Mouse (Mus musculus) erythroblast, embryonic 14.5 days (primary cell): ENCODE data around the gene Eif4a2. TPM values are rescaled to one million over a fixed set of nuclear protein-coding genes. Genes with fewer than 3 reads are reported as not detected.
"Not testable (repeated sequence)": the region's sequence is repeated elsewhere in the genome, so short reads cannot be mapped to it uniquely, and the experiment has no call there.

Source experiments
- H3K27me3 ChIP-seq: 2 replicates; pipeline ENCODE4 v1.6.1; 2012; ENCODE audit warnings: inconsistent platforms; ENCODE audit not compliant: control insufficient read depth
- H3K36me3 ChIP-seq: 2 replicates; pipeline ENCODE4 v1.6.1; 2012; ENCODE audit warnings: mild to moderate bottlenecking, inconsistent platforms; ENCODE audit not compliant: control insufficient read depth
- H3K4me1 ChIP-seq: 2 replicates; pipeline ENCODE4 v1.6.1; 2012; ENCODE audit warnings: inconsistent platforms; ENCODE audit not compliant: control insufficient read depth
- H3K4me3 ChIP-seq: replicated peaks from 2 replicates; pipeline ENCODE3; 2012; ENCODE audit warnings: moderate library complexity, mild to moderate bottlenecking, inconsistent platforms
- H3K9me3 ChIP-seq: 2 replicates; pipeline ENCODE4 v1.6.1; 2012; ENCODE audit warnings: low read length, inconsistent platforms, mixed read lengths; ENCODE audit not compliant: control insufficient read depth
- GATA1 ChIP-seq: IDR thresholded peaks from 2 replicates; pipeline ENCODE4 v1.6.1; 2012; ENCODE audit warnings: low read length, inconsistent platforms, mixed read lengths
- TAL1 ChIP-seq: IDR thresholded peaks from 3 replicates; pipeline ENCODE4 v1.6.1; 2012; ENCODE audit warnings: low read length, inconsistent platforms, mixed read lengths
- polyA plus RNA-seq: library from polyadenylated mRNA; stranded (reverse); fragments of >175 nt; gene quantifications from 2 replicates; pipeline ENCODE4 v1.2.3, GENCODE M21; 2012

Eif4a2 gene
- polyA plus RNA-seq, 1 experiment, result 0.41 TPM

DNA sequence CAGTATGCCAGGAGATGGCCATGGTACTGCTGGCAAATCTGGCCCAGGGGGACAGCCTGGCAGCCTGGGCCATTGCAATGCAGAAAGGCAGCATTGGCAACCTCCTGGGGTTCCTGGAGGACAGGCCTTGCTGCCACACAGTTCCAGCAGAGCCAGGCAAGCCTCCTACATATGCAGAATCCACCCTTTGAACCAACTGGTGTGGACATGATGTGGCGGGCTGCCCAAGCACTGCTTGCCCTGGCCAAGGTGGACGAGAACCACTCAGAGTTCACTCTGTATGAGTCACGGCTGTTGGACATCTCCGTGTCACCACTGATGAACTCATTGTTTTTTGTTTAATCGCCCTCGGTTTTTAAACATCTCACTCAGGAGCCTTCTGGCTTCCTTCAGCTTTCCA, 13.1 kb upstream of the Eif4a2 start:
- no peaks in the 10 kb centered on the region for H3K9me3 ChIP-seq
- H3K27me3 ChIP-seq, result peaks cover under 1% of the 10 kb centered on the region; the same call in 1 of the 2 replicates
- H3K36me3 ChIP-seq, result no peaks in the 10 kb centered on the region
- no peaks in the 10 kb centered on the region for H3K4me1 ChIP-seq
- TF ChIP-seq TAL1 (no peak), GATA1 (no peak)
- no peak overlapping the region for H3K4me3 ChIP-seq

- H3K4me3 ChIP-seq, H3K9me3 ChIP-seq, H3K4me1 ChIP-seq, H3K36me3 ChIP-seq: not testable (repeated sequence)
- H3K27me3 ChIP-seq, result peaks cover 15% of the 10 kb centered on the region
Observed at GRCm38 (mm10) chr16:23095581-23095980, 11.7 kb upstream of the Eif4a2 start.

DNA sequence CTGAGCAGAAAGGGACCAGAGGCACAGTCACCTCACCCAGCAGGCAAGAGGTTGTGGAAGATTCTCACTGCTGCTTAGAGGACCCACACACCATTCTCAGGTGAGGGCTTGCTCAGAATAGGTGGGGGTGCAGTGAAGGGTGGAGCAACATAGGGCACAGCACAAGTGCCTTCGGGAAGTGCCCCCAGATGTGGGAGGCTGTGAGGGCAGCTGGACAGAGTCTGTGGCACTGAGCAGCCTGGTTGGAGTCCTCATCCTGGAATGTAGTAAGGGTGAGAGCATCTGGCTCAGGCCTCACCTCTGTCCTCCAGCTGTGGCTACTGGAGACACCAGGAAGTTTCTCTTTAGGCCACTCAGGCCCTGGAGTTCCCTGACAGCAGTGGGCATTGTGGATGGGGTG, 10.4 kb upstream of the Eif4a2 start:
- not testable (repeated sequence) for H3K4me3 ChIP-seq, H3K9me3 ChIP-seq, H3K4me1 ChIP-seq, H3K36me3 ChIP-seq
- peaks cover 17% of the 10 kb centered on the region for H3K27me3 ChIP-seq

GRCm38 (mm10) chr16:23097290-23098104, 9.7 kb upstream of the Eif4a2 start:
- H3K9me3 ChIP-seq, H3K4me3 ChIP-seq, H3K36me3 ChIP-seq, H3K4me1 ChIP-seq: not testable (repeated sequence)
- peaks cover 17% of the 10 kb centered on the region for H3K27me3 ChIP-seq

DNA sequence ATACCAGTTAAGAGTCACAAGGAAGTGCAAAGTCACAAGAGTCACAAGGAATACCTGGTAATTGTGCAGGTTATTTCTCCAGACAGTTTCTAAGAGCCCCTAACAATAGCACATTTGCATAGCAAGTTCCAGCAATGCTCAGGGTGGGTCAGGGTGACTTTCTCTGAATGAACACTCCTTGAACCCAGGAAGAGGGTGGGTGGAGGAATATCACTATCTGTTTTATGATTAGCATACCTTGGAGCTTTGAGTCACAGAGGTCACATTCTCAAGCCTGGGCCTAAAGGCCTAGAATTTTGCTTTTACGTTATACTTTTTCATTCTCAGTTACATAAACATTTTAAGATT, 9.2 kb upstream of the Eif4a2 start:
- H3K4me3 ChIP-seq, H3K36me3 ChIP-seq, H3K9me3 ChIP-seq: not testable (repeated sequence)
- H3K27me3 ChIP-seq, result peaks cover 17% of the 10 kb centered on the region
- peaks cover 16% of the 10 kb centered on the region for H3K4me1 ChIP-seq

GRCm38 (mm10) chr16:23099632-23100031, 7.6 kb upstream of the Eif4a2 start:
- Histone ChIP-seq H3K27me3 (peaks cover 17% of the 10 kb centered on the region), H3K4me1 (peaks cover 18% of the 10 kb centered on the region), H3K9me3 (no peaks in the 10 kb centered on the region), H3K36me3 (no peaks in the 10 kb centered on the region), H3K4me3 (no peak overlapping the region)
- TF ChIP-seq GATA1 (no peak), TAL1 (no peak)

DNA sequence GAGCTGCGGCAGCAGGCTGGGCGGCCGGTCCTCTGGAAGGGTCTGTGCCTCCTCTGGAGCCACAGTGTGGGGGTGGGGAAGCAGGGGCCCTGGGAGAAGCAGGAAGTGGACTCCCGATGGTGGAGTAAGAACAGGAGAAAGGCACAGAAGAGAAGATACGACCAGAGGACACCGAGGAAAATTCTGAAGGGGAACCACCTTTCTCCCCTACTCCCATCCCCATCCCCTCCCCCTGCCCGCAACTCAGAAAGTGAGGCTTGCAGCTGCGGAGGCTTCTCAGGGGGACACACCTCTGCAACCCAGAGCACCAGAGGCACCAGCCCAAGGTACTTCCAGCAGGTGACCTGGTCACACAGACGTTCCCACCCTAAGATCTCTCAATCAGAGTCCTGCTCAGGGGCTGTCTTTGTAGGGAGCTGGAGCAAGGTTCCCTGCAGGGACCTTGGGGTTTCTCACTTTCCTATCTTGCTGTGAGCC, 7.1 kb upstream of the Eif4a2 start:
- H3K4me3 ChIP-seq, result no peak overlapping the region
- no peaks in the 10 kb centered on the region for H3K36me3 ChIP-seq
- peaks cover 18% of the 10 kb centered on the region for H3K4me1 ChIP-seq
- H3K27me3 ChIP-seq, result peaks cover 17% of the 10 kb centered on the region
- no peak for TF ChIP-seq TAL1
- no peak for TF ChIP-seq GATA1
- H3K9me3 ChIP-seq, result no peaks in the 10 kb centered on the region

- Histone ChIP-seq H3K4me1 (peaks cover 18% of the 10 kb centered on the region), H3K36me3 (no peaks in the 10 kb centered on the region), H3K27me3 (peaks cover 17% of the 10 kb centered on the region), H3K4me3 (no peak overlapping the region), H3K9me3 (no peaks in the 10 kb centered on the region)
- TF ChIP-seq TAL1, result no peak
- no peak for TF ChIP-seq GATA1
Observed at GRCm38 (mm10) chr16:23100613-23101012, 6.6 kb upstream of the Eif4a2 start.

GRCm38 (mm10) chr16:23102340-23103037, 4.8 kb upstream of the Eif4a2 start:
- Histone ChIP-seq H3K9me3 (no peaks in the 10 kb centered on the region), H3K27me3 (peaks cover 17% of the 10 kb centered on the region), H3K36me3 (no peaks in the 10 kb centered on the region), H3K4me3 (peak overlapping the region; percentile 56), H3K4me1 (peaks cover 27% of the 10 kb centered on the region)
- no peak for TF ChIP-seq GATA1
- TF ChIP-seq TAL1, result no peak
